Mouse (Mus musculus) inflammation-experienced regulatory T-cells (primary cell): ENCODE results near the gene Lpp. TPM values are rescaled to one million over a fixed set of nuclear protein-coding genes. Genes with fewer than 3 reads are reported as not detected.

Experiments used
- polyA plus RNA-seq, 2 experiments: library from polyadenylated mRNA; unstranded; fragments of 100-300 nt; shearing (Covaris generic); gene quantifications; one replicate each; pipeline ENCODE4 v1.2.1; 2017

The Lpp gene
- 10 to 100 TPM; 14.7 to 19.1 TPM for polyA plus RNA-seq

GRCm38 (mm10) chr16:24392651-24393555 lies at the start of gene Lpp:
TSS of gene Lpp (plus strand) at chr16:24393507.

